Mouse (Mus musculus) fat pad, adult 2 months (tissue): Measurements from ENCODE around the gene Bax.

Experiments
- DNase-seq: peaks from one replicate; pipeline ENCODE4 v3.0.0-alpha.2; 2011; ENCODE audit warnings: low read depth, low spot score; ENCODE audit errors: extremely low read depth

Gene Bax

GRCm38 (mm10) chr7:45457204-45458060 is 9.3 kb downstream of the Bax start:
- DNase-seq: no peak

- DNase-seq: no peak
Measured at GRCm38 (mm10) chr7:45456721-45457203, 9.9 kb downstream of the Bax start.

- no peak for DNase-seq
Measured at GRCm38 (mm10) chr7:45455932-45456696, 10.6 kb downstream of the Bax start.

- DNase-seq: no peak
Measured at GRCm38 (mm10) chr7:45454971-45455370, 11.7 kb downstream of the Bax start.

- no peak for DNase-seq
Measured at GRCm38 (mm10) chr7:45451344-45451982, 15.2 kb downstream of the Bax start.

GRCm38 (mm10) chr7:45449974-45450373 is 16.7 kb downstream of the Bax start:
- DNase-seq: no peak

- no peak for DNase-seq
Measured at GRCm38 (mm10) chr7:45447325-45447990, 19.2 kb downstream of the Bax start.

- DNase-seq: no peak
Measured at GRCm38 (mm10) chr7:45446589-45446988, 20.1 kb downstream of the Bax start.

GRCm38 (mm10) chr7:45443526-45444420 is 22.9 kb downstream of the Bax start:
- no peak for DNase-seq

GRCm38 (mm10) chr7:45437521-45438276 is 29.0 kb downstream of the Bax start, which contains the start of gene Ruvbl2:
Gene Ruvbl2, minus strand, starts transcription at chr7:45438096.
- no peak for DNase-seq

GRCm38 (mm10) chr7:45437046-45437445 is 29.7 kb downstream of the Bax start:
- no peak for DNase-seq

- no peak for DNase-seq
Measured at GRCm38 (mm10) chr7:45436444-45436843, 30.3 kb downstream of the Bax start.

- no peak for DNase-seq
Measured at GRCm38 (mm10) chr7:45435038-45435437, 31.7 kb downstream of the Bax start.

GRCm38 (mm10) chr7:45434203-45435015 is 32.3 kb downstream of the Bax start, which contains the start of gene Gys1:
Gene Gys1, plus strand, starts transcription at chr7:45434844.
- peak; percentile 99 for DNase-seq

GRCm38 (mm10) chr7:45433835-45434202 is 32.9 kb downstream of the Bax start:
- DNase-seq: no peak

GRCm38 (mm10) chr7:45426556-45426955 is 40.1 kb downstream of the Bax start:
- no peak for DNase-seq

GRCm38 (mm10) chr7:45421194-45421593 is 45.5 kb downstream of the Bax start:
- no peak for DNase-seq

- no peak for DNase-seq
Measured at GRCm38 (mm10) chr7:45420615-45420919, 46.1 kb downstream of the Bax start, which contains the start of gene Lhb. Gene Lhb, plus strand, starts transcription at chr7:45420820.
